Mouse (Mus musculus): Measurements from ENCODE around the gene Usp46. TPM values are rescaled to one million over a fixed set of nuclear protein-coding genes. Genes with fewer than 3 reads are reported as not detected.

The Usp46 gene
- polyA plus RNA-seq, 1 experiment from 2014 or later, result 44.0 TPM

Other genes with a start within 250 kb of the Usp46 start
- 134 and 140 TPM in 2 replicates for gene Rasl11b, start 126.9 kb upstream of the Usp46 start, polyA plus RNA-seq (2016; fragmentation: Nextera tagmentation; extraction: Ambion mirVana)